Mouse (Mus musculus) thymus, postnatal 10 days (tissue): ENCODE measurements around the gene Atoh8.

Experiments
- DNase-seq, 2 experiments: peaks; one replicate each; pipeline ENCODE4 v3.0.0; 2021; ENCODE audit warnings: low spot score in 2 of 2

The Atoh8 gene

DNA sequence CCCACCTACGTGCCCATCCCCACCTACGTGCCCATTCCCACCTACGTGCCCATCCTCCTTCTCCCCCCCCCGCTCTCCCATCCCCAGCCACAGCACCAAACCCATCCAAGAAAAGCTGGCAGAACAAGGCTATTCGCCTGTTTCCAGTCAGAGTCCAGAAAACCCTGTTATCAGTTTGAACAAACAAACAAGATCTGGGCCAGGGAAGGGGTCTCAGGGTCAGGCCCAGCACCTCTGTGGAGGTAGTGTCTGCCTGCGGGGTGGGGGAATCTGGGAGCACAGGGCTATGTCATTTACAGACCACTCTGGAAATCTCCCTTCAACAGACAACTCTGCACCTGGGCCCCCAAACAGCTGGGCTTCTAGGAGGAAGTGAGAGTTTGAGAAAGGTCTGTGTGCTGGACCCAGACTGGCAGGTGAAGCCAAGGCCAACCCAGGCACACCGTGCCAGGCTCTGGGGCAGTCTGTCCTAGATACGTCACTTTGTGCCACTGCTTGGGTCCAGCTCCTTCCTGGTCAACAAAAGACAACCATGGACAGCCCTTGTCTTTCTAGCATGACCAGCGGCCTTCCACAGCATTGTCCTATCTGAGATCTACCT lies 7.6 kb downstream of the Atoh8 start:
- no peak for DNase-seq

DNA sequence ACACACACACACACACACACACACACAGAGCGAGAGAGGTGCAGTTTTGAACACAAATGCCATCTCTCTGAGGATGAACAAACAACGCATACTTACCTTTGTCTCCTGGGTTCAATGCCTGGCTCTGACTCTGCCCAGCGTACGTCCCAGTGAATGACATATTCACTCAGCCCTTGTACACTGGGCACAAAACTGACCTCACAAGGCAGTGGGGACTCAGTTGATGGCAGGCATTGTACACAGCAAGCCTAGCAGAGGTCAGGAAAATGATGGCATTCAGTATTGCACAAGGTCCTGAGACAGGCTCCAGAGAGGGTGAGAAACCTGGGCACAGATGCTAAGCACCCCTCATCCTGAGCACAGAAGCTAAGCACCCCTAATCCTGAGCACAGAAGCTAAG lies 8.4 kb downstream of the Atoh8 start:
- no peak for DNase-seq

DNA sequence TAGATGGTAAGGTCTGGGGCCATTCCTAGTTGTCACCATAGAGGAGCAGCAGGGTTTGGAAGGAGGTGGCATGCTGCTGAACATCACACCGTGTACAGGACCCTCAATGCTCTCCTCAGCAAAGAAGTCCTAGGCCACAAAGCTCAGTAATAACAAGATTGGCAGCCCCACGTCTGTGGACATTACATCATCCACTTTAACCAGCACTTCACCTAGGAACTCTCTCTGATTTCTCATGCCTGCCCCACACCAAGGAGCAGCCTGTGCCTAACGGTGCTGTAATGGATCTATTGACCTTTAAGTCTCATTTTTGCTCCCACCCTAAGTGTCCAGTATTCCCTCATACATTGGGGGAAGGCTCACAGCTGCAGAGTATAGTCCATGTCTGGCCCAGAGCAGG lies 9.7 kb downstream of the Atoh8 start:
- DNase-seq: no peak

DNA sequence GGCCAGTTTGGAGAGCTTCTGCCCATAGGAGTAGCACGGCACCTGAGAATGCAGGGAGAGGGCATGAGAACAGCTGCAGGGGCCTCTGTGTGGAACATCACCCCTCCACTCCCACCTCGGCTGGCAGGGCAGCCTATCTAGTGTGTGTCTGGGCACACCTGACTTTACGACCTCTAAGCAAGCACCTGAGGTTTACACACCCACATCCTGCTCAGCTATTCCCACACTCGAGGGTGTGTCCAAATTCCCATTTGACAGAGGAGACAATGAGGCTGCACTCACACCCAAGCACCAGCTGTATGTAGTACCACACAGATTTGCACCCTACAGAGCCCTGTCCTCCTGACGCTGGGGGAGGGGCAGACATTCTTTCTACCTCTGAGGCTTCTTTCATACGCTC lies 11.5 kb downstream of the Atoh8 start:
- DNase-seq: no peak

DNA sequence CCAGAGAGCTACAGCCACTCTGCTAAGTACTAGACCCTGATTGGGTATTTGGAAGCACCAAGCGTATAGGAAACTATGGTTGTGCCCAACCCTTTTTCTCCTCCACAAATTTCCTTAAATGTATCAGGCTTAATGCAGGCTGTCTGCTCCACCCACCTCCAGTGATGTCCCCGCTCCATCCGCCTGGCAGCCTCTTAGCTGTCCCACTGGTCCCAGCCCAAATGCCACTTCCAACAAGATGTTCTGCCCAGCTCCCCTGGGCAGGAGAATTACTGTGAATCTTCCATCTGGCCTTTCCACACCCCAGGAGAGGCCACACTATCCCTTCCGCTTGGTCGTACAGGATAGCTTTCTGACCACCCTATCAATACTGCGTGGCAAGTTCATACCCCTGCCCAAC lies 12.5 kb downstream of the Atoh8 start:
- DNase-seq: no peak

DNA sequence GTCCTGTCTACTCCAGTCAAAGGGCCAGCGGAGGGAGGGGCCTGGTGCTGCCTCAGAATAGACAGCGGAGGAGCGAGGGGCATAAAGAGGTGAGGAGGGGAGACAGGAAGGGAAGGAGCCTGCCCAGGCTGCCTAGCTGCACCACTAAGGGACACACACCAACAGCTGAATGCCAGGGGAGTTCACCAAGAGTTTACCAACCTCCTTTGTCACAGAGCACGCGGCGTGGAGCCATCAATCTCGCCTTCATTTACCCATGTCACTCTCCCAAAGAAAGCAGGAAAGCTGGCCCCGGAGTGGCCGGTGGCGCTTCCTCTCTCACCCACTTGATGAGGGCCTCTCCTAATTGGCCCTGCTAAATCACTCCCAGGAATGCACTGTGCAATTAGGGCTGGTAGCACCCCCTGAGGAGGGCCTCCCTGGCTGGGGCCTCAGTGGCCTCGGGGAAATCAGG lies 13.1 kb downstream of the Atoh8 start:
- no peak for DNase-seq

DNA sequence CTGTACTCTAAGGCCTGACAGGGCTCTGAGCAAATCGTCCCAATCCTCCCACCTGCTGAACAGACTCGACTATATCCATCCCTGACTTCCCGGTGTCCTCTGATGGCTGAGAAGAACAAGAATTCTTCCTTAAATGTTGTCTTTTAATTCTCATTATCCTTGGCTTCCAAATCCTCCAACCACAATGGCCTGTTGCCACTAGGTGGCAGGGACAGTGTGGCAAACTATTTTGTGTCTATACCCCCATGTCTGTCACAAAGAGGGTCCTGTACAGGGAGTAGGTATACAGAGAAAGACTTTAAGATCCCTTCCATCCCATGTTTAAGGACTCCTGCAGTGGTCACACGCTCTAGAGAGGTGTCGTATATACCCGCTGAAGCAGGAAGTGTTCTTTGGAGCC lies 14.1 kb downstream of the Atoh8 start:
- DNase-seq: no peak

DNA sequence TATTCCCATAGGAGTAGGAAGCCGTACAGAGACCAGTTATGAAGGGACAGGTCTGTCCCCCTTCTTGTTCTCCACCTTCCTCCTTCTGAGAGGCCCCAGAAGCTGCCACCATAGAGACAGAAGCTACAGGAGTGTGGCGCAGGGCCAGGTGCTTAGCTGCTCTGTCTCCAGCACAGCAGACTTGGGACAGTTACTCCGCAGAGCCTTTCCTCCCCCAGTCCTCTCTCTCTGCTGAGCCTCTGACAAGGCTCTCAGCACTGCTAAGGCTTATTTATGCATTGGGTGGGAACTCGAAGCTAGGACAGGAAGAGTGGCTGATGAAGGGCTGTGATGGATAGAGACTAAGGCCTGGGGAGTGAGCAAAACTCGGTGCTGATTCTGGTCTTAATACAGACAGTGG lies 15.8 kb downstream of the Atoh8 start:
- no peak for DNase-seq

DNA sequence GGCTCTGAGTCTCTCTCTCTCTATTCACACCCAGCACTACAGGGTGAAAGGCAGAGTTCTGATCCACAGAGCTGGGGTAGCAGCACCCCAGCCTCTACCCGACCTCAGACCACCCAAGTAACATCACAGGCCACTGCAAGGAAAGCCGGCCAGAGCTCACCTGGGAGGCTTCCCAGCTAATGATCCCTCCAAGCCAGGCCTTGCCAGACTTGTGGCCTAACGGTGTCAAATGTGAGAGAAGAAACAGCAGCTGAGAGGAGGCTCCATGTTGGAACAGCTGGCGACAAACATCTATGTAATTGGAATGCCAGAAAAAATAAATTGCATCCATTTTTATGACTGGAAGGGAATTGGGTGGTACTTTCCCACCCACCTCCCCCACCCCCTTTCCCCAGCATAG lies 17.1 kb downstream of the Atoh8 start:
- no peak for DNase-seq

DNA sequence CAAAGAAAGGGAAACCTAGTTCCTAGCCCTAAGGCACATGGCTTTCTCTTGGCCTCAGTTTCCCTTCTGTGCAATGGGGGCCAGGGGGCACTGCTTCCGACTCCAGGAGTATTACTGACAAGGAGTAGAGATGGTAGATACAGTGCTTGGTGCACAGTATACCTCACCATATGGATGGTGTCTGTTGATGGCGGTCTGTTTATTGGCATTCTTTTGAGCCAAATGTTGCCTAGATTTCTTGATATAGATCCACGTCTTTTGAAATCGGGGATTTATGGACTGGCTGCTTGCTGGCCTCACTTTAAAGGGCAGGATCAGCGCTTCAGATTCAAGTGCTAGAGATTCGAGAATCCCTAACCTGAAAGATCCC lies 18.0 kb downstream of the Atoh8 start:
- no peak for DNase-seq

DNA sequence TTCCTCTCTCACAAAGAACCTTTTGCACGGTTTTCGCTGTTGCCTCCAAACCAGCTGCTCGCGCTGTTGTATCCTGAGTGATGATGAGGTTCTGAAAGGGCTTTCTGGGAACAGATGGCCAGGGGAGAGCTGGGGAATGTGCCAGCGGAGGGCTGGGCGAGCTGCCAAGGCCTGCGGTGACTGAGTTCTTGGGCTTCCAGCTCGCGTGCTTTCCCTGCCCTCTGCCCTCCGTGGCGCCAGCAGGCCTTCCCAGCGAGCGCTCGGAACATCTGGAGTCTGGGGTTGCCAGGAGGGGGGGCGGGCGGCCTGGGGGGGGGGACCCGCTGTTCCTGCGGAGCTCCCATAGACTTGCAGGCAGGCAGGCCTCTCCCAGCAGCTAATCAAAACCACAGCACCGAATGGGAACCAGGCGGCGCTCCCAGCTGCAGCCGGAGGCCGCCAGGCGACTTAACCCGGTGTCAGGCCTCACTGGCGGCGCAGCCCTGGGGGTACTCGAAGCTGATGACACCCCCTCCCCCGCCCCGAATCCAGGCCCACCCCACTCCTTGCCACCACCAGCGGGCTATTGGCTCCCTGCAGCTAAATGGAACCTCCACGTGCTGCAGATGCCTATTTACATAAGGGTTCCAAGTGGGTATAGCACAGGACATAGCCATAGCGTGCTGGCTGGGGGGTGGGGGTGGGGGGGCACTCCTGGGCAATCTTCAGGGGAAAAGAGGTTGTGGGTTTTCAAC lies 18.5 kb downstream of the Atoh8 start:
- peak; percentile 34 to 37 for DNase-seq

DNA sequence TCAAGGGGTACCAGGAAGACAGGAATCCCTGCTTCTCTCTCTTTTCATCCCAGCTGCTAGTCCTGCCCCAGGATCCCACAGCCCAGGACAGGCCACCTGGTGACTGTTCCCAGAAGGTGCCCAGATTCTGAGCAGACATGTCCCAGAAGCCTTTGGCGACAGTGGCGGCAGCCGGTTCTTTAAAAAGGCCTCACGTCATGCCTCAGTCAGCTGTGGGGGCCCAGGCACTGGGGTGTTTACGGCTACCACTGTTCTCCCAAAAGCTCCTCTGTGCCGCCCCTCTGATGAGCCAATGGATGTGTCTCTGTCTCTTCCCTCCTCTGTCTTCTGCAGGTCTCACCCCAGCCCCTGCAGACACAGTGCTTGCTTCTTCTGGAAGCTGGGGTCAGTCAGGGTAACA lies 19.8 kb downstream of the Atoh8 start:
- DNase-seq: no peak

DNA sequence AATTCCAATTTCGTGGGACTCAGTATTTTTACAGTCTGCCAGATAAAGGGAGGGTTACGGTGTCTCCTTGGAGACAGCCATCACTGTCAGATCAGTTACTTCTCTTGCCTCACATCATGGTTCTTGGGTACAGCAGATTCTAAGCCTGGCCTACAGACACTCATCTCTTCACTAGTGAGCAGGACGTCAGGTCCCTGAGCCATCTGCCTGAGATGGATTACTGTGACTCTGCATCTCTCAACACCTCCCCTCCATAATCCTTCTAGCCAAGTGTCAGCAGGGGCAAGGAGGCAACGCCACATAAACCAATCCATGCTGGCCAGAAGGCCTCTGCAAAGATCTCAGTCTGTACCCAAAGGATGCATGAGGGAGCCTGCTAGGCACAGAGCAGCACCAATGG lies 24.0 kb downstream of the Atoh8 start:
- no peak for DNase-seq

DNA sequence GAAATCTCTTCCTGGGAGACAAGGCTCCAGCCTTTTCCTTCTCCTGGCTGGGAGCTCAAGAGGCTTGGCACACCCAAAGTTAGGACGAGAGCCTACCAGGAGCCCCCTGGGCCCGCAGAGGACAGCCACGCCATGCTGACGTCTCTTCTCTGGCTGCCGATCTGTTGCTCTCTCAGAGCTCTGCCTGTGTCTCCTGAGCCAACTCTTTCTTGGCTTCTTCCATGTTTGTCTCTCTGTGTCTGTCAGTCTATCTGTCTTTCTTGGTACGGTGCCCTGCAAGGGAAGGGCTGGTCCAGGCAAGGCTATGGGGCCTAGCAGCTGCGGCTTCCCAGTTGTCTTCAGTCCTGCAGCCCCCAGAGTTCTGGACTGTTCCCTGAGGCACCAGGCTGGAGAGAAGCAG lies 24.6 kb downstream of the Atoh8 start:
- DNase-seq: no peak

DNA sequence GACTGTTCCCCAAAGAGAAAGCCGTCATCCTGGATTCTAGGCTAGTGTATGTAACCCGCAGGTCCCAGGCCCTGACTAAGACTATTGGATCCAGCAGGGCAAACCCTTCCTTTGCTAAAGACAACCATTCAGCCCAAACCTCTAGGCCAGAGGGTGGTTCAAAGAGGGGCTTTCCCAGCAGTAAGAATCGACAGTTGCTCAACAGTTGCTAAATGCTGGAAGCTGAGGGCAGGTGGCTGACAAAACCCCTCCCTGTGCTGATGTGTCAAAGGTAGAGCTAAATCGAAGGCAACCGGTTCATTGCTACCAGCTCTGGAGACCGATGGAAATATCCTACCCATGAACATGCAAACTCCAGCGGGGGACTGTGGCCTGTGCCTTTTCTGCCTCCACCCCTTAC lies 25.6 kb downstream of the Atoh8 start:
- no peak for DNase-seq

DNA sequence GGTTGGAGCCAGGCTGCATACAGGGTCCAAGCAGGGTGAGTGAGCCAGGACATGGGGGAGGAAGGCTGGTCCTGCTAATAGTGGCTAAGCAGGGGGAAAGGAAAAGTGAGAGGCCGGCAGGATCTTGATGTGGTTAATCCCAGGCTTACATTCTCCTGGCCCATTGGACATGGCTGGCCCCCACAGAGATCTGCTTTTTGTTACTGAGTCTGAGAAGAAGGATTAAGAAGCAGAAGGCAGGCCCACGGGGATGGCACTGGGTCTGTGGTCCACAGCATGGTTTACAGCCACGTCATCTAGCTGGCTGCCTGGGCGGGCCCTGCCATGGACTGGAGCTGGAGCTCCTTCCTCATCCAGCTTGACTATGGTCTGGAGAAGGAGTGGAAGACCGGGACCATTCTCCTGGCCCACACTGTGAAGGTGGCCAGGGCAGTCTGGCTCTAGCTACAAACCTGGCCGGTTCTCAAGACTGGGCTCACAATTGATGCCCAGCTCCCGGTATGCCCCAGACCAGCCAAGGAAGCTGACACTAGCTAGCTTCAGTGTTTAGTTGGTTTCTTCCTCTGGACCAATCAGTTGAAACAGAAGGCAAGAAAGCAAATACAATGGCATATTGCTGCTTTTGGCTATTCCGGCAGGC lies 26.9 kb downstream of the Atoh8 start:
- DNase-seq: no peak

DNA sequence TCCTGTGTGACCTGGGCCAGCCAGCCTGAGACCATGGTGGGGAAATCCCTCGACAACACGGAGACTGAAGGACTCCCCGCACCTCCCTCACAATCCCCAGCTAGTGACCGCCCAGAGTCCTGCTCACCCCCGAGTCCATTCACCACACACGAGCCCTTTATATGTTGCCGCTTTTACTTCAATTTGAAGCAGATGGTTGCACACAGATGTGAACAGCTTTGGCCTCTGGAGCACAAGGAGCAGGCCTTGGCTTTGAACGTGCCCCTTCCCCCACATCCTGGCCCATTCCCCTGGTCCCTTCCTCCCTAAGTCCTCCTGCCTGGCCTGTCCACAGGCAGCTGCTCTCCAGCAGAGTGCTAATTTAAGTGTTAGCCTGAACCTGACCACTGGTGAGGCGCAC lies 29.4 kb downstream of the Atoh8 start:
- DNase-seq: no peak

DNA sequence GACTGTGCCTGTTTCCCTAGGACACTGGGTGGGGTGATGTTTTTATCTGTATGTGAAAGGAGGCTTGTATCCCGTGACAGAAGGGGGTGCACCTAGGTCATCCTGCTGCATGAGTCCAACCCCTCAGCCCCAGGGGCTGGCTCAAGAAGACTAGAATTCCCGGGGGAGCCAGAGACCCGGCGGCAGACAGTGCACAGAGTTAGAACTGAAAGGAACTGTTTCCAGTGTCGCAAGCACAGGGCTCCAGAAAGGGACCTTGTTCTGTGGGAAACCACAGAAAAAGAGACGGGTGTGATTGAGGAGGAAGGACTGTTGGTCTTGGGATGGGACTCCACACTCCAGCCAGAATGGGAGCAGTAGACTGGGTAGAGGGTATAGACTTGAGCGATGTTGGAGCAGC lies 30.5 kb downstream of the Atoh8 start:
- no peak for DNase-seq

DNA sequence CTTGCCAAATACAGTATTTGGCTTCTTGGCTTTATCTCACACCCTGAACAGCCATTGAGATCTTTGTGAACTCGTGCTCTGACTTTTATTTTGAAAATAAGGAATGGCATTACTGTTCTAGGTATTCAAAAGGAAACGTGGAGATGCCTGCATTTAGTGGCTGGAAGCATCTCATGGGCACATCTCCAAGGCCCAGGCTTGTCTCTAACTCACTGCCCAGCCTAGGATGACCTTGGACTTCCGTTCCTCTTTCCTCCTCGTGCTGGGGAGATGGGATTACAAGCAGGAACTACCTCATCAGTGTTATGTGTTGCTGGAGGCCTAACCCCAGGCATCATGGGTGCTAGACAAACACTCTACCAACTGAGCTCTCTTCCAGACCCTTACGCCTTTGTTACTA lies 32.1 kb downstream of the Atoh8 start:
- DNase-seq: no peak

DNA sequence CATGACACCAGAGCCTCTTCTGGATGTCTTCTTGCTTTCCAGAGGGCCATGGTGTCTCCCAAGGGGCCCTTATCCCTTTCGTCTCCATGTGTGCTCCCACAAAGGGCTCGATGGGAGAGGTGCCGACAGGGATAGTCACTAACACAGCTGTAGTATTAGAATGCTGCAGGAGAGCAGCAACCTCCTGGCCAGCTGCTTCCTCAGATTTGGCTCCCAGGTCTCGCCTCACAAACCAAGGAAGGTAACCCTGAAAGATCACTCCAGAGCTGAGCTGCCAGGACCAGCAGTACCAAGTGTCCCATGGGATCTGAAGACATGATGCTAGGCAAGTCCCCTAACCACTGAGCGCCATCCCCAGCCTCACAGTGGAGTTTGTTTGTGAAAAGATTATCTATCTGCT lies 32.6 kb downstream of the Atoh8 start:
- no peak for DNase-seq

DNA sequence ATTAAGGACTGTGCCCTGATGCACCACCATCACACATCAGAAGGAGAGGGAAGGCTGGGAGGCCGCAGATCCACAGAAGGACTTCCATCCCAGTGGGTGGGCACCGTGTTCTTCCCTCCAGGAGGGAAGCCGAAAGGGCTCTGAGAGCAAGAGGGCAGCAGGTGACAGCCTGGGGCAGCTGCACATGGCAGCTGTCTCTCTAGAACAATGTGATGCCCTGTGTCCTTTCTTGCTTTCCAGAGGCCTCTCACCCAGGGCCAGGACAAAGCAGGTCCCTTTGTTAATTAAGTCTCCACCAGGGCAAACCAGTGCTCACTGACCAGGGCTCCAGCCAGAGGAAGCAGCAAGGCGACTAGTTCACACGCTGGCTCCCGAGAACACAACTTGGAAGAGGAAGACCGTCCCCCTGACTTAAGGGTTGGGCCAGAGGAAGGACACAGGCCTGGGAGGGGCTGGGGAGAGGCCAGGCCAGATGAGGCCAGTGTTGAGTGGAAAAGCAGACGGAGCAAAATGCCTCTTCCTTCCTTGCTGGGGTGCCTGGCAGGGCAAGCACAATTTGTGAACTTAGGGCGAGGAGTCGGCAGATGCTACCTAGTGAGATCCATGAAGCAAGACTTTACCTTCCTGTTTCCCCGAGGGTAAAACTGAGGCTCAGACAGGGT lies 34.7 kb downstream of the Atoh8 start:
- no peak for DNase-seq

DNA sequence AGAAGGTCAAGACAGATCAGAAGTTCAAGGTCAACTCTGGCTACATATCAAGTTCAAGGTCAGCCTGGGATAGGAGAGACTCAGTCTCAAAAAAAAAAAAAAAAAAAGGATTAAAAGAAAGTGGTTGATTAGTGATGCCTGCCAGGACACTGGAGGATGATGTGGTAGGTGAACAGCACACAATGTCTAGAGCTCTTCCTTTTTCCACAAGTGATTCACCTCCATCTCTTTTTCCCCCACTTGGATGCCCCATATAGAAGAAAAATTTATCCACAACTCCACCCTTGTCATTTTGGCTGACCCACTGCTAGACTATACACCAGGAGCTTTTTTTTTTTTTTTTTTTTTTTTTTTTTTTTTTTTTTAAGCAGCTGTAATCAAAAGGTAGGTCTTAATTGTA lies 37.9 kb downstream of the Atoh8 start:
- no peak for DNase-seq

DNA sequence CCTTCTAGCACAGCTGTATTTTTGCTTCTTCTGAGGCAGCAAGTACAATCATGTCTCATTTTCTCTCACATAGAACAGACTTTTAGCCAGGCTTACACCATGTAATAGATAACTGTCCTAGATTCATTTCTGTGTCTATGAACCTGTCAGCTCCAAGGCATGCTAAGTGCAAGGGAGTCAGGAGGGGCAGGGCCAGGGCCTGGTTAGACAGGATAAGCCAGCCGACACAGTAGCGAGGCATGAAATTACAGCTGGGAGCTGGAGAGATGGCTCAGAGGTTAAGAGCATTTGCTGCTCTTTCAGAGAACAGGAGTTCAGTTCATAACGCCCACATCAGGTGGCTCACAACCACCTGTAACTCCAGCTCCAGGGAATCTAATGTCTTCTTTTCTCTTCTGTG lies 38.7 kb downstream of the Atoh8 start:
- no peak for DNase-seq
